Mouse (Mus musculus): Measurements from ENCODE around the gene Krtcap2. TPM values are rescaled to one million over a fixed set of nuclear protein-coding genes. Genes with fewer than 3 reads are reported as not detected.

Krtcap2 gene
- total RNA-seq, 2 experiments from 2014 or later = 62.9 to 79.7 TPM

DNA sequence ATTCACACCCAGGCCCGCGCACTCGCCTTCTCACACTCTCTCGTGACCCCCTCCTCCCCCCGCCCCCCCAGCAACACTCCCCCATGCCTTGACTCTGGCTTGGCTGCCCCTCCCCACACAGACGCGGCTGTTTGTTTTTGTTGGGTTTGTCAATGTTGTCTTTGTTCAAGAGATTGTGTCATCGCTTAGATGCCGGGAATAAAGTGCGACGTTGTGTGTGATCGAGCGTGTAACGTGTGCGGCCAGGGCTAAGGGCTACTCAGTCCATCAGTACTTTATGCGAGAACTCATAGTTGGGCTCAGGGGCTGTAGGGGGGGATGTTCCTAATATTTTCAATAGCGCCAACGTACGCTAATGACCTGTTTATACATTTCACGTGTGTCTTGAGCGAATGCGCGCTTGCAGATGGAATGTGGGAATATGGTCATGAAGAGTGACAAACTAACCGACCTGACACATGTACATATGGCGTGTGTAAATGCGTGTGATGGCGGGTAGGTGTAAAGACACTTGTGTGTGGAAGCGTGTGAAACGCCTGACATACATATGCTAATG, 34.4 kb downstream of the Krtcap2 start:
- no peak for TF ChIP-seq CTCF (IDR thresholded peaks at IDR 0.05)
- intact Hi-C loops (cut with DNase I) = loop anchor here (2.0 kb wide), 1 partner anchor 13 kb away; no protein-coding TSS in a partner anchor
- Histone ChIP-seq H3K4me3 (peak overlapping the region; percentile 85), H3K27ac (peak overlapping the region; percentile 96)
- peak; percentile 39 for DNase-seq

DNA sequence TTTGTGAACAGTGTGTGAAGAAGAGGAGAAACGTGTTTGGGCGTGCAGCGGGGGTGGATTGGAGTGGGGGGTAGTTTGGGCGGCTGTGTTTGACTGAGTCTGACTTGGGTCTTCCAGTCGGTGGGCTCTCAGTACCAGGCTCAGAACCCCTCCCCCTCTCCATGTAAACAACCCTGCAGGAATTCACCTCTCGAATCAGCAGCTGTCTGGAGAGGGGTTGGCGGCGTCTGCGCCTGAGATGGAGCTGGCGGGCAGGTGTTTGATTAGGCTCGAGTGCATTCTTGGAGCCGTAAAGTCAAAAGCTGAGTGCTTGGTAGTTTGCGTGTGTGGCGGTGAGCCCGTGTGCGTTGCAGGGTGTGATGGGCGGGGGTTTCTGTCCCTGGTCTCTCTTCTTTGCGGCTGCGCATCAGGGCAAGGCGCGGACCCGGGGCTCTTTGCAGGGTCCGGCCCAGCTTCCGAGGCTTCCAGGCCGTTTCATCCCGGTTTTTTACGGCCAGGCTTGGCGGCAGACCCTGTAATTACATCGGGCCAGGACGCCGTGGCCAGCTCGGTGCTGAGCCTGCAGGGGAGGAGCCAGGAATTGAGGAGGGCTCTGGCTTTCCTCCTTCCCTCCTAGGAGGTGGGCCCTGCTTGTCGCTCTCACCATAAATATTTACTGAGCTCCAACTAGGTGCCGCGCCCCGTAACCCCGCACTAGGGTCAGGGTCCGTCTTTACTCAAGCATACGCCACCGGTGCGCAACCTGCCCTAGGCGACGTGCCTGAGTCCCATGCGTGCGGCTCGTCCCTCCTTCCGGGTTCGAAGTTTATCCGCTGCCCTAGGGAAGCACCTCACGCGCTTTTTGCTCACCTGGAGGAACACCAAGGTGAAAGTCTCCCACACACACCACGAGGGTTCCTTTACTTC, 35.1 kb downstream of the Krtcap2 start, which contains the start of gene Efna1:
TSS of gene Efna1 (minus strand) at position 537 of the 906 bp plus-strand sequence.
- Histone ChIP-seq H3K4me3 (peak within 1 kb of the TSS; percentile 85), H3K27ac (peak within 1 kb of the TSS; percentile 96)
- TF ChIP-seq CTCF (IDR thresholded peaks at IDR 0.05) = no peak
- intact Hi-C loops (cut with DNase I) = loop anchor here (2.0 kb wide), 1 partner anchor 14 kb away; no protein-coding TSS in a partner anchor
- DNase-seq = peak; percentile 72

DNA sequence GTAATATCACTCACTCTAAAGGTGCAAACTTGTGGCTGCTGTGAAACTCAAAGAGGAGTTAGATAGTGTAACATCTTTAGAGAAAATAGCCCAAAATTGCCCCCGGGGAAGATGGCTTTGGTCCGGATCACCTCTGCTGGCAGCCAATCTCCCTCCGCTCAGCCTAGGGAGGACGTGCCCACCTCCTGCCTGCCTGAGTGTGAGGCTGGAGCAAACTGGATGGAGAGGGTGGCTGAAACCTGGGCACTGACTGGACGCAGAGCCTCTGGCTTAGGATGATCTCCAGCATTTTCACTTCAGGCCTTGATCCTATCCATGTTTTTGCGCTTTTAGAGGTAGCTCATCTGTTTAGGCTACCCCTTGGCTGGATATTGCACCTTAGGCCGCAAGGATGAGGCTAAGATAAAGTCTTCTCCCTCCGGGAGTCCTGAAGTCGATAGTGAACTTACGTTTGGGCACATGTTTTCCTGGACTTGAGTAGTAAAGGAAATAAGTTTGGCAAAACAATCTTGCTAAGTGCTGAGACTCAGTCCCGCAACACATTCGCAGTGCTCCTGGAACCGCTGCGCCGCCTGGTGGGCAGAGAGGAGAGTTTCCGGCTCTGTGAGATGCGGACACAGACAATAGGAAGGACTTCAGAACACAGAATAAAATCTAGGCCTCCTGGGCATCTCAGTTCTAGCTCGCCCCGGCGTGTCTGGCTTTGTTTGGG, 36.0 kb downstream of the Krtcap2 start:
- peak; percentile 90 for DNase-seq
- H3K4me3 ChIP-seq = peak overlapping the region; percentile 85
- intact Hi-C loops (cut with DNase I) = loop anchor here (1.0 to 2.0 kb wide), 2 partner anchors 15 to 31 kb away; no protein-coding TSS in a partner anchor
- peak; percentile 99; the same call in 1 of the 2 replicates for TF ChIP-seq CTCF (IDR thresholded peaks at IDR 0.05)
- H3K27ac ChIP-seq = peak overlapping the region; percentile 96

DNA sequence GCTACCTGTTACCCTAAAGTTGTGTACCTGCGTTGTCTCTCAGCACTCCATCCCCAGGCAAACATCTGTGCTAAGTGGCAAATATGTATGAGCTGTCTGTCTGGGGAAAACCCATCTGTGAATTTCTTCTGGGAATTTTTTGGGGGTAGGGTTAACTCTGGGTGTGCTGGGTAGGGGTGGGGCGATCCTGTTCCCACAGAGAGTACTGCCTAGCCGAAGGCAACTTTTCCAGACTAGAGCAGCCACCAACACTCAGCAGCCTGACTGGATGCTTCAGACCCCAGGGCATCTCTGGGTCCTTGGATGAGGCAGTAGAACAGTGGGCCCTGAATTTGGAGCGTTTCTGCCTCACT, 36.5 kb downstream of the Krtcap2 start:
- DNase-seq = no peak
- intact Hi-C loops (cut with DNase I) = loop anchor here (1.0 kb wide), 1 partner anchor 32 kb away; no protein-coding TSS in a partner anchor
- H3K4me3 ChIP-seq = no peak overlapping the region
- no peak for TF ChIP-seq CTCF (IDR thresholded peaks at IDR 0.05)
- no peak overlapping the region; the same call in 1 of the 2 replicates for H3K27ac ChIP-seq

DNA sequence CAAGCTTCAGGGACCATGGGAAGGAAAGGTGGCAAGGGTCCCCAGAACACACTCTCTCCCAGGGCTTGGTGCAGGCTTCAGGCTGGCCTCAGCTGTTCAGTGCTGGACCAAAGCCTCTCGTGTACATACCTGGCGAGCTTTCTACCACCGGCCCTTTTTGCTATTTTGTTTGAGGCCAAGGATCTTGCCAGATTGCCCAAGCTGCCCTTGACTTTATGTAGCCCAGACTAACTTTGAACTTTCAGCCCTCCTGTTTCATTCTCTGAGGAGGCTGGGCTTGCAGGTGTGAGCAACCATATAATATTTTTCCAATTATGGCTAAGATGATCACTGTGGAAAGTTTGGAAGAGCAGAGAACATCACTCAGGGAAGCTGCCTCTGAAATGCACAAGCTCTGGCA, 38.5 kb downstream of the Krtcap2 start:
- intact Hi-C loops (cut with DNase I) = no loop called here
- H3K4me3 ChIP-seq = no peak overlapping the region

DNA sequence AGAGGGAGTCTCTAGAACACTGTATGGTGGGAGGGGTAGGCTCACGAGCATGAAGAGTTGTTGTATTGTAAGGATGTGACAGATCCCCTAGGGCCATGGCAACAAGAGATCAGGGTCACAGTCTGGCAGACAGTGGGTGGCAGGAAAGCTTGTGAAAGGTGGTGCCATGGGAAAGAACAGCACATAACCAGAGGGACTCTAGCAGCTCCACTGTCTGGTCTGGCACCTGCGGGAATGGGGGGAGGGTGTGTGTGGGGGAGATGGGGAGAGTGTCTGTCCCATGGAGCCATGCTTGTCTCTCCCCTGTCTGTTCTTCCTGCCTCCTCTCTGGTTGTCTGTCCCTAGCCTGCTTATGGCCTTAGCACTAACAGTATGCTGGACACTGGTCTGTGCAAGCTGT, 39.8 kb downstream of the Krtcap2 start:
- Histone ChIP-seq H3K27ac (no peak overlapping the region), H3K4me3 (no peak overlapping the region)
- intact Hi-C loops (cut with DNase I) = no loop called here
- no peak for TF ChIP-seq CTCF (IDR thresholded peaks at IDR 0.05)
- DNase-seq = no peak

More for the DNA sequence above, 38.5 kb downstream of the Krtcap2 start:
- no peak overlapping the region for H3K27ac ChIP-seq
- no peak for DNase-seq
- no peak for TF ChIP-seq CTCF (IDR thresholded peaks at IDR 0.05)

DNA sequence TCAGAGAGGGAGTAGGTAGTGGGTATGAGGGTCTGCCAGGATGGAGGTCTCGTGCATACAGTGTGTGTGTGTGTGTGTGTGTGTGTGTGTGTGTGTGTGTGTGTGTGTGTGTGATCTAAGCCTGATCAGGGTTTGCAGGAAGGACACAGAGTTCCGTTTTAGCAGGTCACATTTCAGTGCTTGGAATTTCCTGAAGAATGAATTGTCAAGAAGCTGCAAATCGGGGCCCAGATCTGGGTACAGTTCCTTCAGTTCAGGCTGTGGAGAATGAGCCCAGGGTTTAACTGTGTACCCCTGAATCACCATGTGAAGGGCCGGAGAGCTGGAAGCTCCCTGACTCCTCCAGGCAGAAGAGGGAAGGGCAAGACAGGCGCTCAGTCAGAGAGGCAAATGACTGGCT, 41.5 kb downstream of the Krtcap2 start:
- no peak overlapping the region for H3K4me3 ChIP-seq
- TF ChIP-seq CTCF (IDR thresholded peaks at IDR 0.05) = no peak
- peak overlapping the region; percentile 76 for H3K27ac ChIP-seq
- DNase-seq = no peak
- intact Hi-C loops (cut with DNase I) = no loop called here

DNA sequence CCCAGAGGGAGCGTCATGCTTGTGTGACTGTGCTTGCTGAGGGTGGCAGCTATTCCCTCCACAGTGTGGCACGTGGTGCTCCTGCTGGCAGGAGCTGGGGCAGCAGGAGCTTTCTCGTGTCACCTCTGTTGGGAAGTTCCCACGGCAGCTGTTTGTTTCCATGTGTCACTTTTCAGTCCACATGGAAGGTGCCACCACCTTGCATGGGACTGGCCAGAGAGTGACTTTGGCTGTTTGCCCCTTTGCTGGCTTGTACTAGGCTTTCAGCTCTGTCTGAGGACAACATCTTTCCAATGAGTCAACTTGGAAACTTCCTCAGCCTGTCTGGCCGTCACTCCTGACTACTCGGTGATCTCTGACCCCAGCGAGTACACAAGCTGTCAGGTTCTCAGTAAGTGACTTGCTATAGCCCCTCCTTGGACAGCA, 42.8 kb downstream of the Krtcap2 start:
- TF ChIP-seq CTCF (IDR thresholded peaks at IDR 0.05) = no peak
- H3K27ac ChIP-seq = peak overlapping the region; percentile 76
- intact Hi-C loops (cut with DNase I) = no loop called here
- DNase-seq = peak; percentile 76
- no peak overlapping the region for H3K4me3 ChIP-seq

DNA sequence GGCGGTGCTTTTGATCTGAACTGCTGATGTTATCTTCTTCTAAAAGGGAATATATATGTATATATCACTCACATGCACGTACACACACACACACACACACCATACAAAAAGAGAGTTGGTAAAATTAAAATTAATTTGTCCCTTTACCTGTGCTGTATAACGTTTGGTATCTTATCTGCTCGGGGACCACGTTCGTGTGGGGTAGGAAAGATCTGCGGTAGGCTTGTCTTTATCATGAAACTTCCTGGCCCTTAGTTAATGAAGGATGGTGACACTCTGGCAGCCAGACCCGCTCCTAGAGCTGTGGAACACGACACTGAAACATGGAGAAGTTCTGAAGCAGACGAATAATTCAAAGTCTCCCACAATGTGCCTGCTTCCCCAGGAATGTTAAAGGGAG, 46.1 kb downstream of the Krtcap2 start:
- no peak overlapping the region for H3K27ac ChIP-seq
- intact Hi-C loops (cut with DNase I) = no loop called here
- TF ChIP-seq CTCF (IDR thresholded peaks at IDR 0.05) = no peak

DNA sequence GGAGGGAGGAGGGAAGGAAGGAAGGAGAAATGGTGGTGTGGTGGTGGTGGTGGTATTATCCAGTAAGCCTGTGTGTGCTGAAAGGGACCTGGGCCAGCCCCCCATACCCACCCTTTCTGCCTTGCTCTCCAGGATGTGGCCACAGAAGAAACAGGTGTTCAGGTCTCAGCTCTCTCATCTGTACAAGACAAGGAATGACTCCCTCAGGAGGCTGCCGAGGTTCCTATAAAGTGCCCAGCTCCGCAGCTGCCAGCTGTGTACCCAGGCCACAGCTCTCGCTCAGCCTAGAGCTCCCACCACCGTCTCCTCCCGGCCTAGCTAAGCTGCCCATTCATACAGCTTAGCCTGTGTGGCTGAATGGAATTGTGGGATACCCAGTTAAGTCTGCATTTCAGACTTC, 46.5 kb downstream of the Krtcap2 start:
- intact Hi-C loops (cut with DNase I) = no loop called here

More for the DNA sequence above, 46.1 kb downstream of the Krtcap2 start:
- H3K4me3 ChIP-seq = no peak overlapping the region
- no peak for DNase-seq

DNA sequence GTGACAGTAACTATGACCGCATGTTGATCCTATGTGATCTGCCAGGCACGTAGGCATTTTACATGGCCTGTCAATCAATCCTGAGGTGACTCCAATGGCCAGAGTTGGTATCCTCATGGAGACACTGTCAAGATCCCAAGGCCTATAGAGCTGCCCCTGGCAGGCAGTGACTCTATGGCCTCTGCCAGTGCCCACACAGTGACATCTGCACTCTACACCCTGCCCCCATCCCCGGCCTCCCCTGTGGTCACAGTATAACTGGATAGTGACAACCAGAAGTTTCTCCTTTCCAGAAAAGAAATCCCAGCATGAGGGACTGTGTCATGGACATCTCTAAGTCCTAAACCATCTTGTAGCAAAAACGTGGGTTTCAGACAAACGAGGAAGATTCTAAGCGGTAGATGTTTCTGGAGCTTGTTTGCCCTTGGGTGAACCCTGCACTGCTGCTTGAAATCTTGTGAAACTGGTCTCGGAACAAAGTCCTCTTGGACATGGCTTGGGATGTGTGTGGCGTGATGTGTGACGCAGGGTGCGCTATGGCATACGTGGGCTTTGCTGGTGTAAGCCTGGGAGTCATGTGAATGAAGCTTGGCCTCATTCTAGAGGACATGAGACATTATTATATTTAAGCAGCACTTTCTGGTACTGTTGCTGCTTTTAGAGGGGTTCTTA, 47.6 kb downstream of the Krtcap2 start:
- DNase-seq = no peak
- Histone ChIP-seq H3K27ac (no peak overlapping the region), H3K4me3 (no peak overlapping the region)
- intact Hi-C loops (cut with DNase I) = no loop called here
- no peak for TF ChIP-seq CTCF (IDR thresholded peaks at IDR 0.05)

More for the DNA sequence above, 46.5 kb downstream of the Krtcap2 start:
- Histone ChIP-seq H3K4me3 (no peak overlapping the region), H3K27ac (no peak overlapping the region)
- TF ChIP-seq CTCF (IDR thresholded peaks at IDR 0.05) = no peak
- DNase-seq = no peak

DNA sequence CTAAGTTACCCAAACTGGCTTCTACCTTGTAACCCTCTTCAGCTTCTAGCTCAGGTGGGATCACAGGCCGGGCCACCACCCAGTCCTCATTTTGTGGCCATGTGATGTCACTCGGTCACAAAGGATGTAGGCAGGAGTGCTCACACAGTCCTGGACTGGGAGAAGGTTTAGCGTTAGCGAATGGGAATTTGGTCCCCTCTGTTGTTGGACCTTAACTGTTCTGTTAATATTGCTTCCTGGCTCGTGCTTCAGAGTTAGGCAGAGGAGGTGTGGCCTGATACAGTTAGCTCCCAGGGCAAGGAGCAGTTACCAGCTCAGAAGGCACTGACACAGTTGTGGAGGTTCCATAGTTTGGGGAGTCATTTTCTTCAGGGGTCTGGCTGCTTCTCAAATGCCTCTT, 48.4 kb downstream of the Krtcap2 start:
- no peak for DNase-seq
- intact Hi-C loops (cut with DNase I) = no loop called here
- Histone ChIP-seq H3K4me3 (no peak overlapping the region), H3K27ac (no peak overlapping the region)
- no peak for TF ChIP-seq CTCF (IDR thresholded peaks at IDR 0.05)
